Mouse (Mus musculus): ENCODE data around the gene Babam2.

Babam2 gene

DNA sequence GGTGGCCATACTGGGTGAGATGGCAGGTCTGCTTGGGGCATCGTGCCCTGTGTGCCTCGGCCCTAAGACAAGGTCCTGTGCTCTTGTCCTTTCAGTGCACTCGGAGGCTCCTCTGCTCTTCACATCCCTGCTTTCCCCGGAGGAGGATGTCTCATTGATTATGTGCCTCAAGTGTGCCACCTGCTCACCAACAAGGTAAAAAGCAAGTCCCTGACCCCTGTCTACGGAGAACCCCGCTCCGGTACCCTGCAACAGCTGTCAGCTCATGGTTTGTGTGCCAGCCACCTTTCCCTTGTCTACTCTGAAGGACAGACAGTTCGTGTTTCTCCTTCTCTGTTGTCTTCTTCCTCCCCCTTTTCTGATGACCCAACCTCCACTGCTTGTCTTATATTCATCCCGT is 303.8 kb downstream of the Babam2 start:
- DNase-seq = no peak

GRCm38 (mm10) chr5:32001771-32002170 is 304.3 kb downstream of the Babam2 start:
- no peak for DNase-seq

DNA sequence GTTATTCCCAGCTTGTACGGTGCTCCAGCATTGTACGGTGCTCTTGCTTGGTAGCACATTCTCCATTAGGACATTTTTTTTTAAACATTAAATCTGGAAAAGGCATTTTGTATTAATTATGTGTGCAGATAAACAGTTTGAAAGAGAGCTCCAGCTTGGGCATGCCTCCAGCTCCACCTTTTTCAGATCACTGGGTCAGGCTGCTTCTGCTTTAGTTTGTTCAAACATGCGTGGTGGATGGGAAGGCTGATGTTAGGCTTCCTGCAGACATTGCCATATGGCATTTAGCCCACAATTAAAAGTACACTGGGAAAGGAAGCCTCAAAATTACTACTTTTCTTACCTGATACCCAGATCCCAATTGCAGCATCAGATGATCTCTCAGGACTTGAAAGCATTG is 310.9 kb downstream of the Babam2 start:
- no peak for DNase-seq

- DNase-seq = no peak
Measured at GRCm38 (mm10) chr5:32010056-32010455, 312.6 kb downstream of the Babam2 start.

GRCm38 (mm10) chr5:32013053-32013452 is 315.6 kb downstream of the Babam2 start:
- no peak for DNase-seq

DNA sequence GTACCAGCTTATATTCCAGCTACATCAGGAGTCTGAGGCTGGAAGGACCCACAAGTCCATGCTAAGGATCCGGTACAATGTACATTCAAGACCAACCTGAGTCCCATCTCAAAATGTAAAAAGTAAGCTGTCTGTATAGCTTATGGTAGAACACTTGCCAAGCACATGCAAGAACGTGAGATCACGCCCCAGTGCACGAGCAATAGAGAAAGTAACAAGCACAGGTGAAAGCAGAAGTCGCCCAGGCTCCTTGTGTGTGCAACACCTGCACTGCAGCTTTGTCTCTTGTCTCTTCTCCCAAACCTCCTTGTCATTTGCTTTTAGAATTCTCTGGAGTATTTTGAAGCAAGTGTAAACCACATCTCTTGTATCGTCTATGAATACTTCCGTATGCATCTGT is 317.3 kb downstream of the Babam2 start:
- no peak for DNase-seq

- DNase-seq = no peak
Measured at GRCm38 (mm10) chr5:32015949-32016478, 318.5 kb downstream of the Babam2 start.

GRCm38 (mm10) chr5:32017686-32018085 is 320.2 kb downstream of the Babam2 start:
- no peak for DNase-seq

- no peak for DNase-seq
Measured at GRCm38 (mm10) chr5:32018276-32018675, 320.8 kb downstream of the Babam2 start.

- no peak for DNase-seq
Measured at GRCm38 (mm10) chr5:32029834-32030433, 332.4 kb downstream of the Babam2 start.

DNA sequence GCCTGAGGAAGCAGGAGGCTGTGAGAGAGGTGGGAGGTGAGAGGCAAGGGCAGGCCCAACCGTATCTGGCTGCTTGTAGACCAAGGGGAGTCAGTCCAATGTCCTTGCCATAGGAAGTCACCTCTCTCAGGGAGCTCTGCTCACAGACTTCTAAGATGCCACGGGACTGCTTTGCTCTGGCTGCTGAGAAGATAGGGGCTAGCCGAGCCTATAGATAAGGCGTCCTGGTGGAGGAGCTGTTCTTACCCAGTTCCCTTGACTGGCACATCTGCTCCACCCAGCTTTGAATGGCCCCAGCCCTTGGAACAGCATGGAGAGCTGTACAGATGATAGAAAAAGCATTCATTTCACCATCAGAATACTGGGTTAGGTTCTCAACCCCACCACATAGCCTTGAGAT is 335.7 kb downstream of the Babam2 start:
- DNase-seq = no peak

DNA sequence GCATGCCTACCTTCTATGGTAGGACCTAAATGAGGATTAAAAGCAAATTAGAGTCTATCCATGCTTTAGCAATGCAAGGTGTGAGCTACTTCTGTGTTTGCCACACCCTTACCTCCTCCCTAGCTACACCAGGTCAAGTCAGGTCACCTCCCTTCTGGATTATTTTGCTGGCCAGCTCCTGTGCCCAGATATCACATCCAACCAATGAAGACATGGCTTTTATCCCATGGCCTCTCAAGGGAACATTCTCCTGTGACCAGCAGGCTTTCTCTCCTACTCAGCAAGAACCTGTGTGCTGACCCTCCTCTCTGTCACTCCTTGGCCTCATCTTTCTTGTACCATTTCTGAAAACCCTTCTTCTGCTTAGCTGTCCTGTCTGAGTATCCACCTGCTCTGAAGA is 336.1 kb downstream of the Babam2 start:
- no peak for DNase-seq

GRCm38 (mm10) chr5:32034475-32035054 is 337.1 kb downstream of the Babam2 start:
- DNase-seq = no peak

DNA sequence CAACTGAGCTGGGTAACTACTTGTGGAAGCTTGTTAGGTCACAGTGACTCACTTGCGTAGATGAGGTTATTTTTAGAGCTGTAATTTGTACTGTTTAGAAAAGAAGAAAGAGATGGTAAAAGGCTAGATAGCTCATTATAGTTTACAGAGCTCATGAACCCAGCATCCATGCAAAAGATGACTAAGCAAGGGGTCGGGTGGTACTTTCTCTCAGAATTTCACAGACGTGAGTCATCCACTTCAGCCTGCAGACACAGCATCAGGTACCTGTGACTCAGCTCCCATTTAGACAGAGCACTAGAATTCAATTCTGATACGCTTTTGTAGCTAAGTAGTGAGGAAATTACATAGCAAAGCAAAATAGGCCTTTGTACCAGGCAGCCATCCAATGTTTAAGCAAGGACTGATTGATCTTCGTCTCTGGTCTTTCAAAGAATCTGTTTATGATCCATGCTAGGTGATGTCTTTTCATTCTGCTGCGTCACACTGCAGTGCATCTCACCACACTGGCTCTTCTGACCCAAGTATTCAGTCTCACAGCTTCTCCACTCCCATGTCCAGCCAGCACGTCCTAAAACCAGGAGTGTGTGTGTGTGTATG is 338.3 kb downstream of the Babam2 start:
- DNase-seq = no peak

GRCm38 (mm10) chr5:32036896-32037295 is 339.4 kb downstream of the Babam2 start:
- DNase-seq = no peak

DNA sequence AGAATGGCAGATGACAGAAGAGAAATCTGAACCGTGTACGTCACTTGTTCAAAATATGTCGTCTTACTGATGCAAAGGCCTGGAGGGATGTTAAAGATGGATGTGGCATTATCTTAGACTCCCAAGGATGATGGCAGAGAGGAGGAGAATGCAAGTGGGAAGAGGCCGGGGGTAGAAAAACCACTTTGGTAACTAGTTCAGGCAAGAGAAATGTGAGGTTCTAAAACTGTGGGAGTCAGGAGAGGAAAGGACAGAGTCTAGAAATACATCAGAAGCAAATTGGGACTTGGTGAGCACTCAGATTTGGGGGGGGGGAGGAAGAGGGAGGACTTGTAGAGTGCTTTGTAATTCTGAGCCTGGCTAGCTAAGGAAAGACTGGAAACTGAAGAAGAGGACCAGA is 340.1 kb downstream of the Babam2 start:
- DNase-seq = no peak

DNA sequence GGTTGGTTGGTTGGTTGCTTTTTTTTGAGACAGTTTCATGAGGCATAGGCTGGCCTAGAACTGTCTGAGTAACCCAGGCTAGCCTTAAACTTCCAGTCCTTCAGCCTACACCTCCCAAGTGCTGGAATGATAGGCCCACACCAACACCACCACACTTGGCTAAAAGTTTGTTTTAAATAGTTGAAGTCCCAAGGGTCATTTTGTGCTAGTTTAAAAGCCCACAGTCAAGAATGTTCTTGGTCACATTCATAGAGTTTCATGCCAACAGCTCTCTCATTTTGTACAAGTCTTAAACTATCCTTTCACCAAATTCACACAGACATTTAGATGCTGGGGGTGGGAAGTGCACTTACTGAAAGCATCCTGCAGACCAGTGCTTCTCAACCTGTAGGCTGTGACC is 341.5 kb downstream of the Babam2 start:
- DNase-seq = no peak

GRCm38 (mm10) chr5:32039511-32039910 is 342.0 kb downstream of the Babam2 start:
- no peak for DNase-seq

DNA sequence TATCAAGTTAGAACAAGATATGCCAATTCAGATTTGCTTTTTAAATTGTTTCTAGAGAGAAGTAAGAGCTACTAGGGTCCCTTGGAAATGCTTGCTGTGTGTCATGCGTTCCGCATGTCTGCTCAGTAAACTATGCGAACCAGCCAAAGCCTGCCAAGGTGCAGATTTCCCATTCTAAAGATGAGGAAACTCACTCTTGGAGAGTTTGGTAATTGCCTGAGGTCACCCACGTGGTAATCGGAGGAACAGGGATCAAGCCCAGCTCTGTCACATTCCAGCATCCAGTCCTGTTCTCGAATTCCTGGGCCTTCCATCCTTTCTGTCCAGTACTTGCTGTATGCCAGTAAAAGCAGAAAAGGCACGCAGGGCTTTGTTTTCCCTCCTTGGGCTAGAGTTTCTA is 345.7 kb downstream of the Babam2 start:
- DNase-seq = no peak

- DNase-seq = no peak
Measured at GRCm38 (mm10) chr5:32043996-32044395, 346.5 kb downstream of the Babam2 start.

GRCm38 (mm10) chr5:32051899-32052298 is 354.4 kb downstream of the Babam2 start:
- DNase-seq = no peak

DNA sequence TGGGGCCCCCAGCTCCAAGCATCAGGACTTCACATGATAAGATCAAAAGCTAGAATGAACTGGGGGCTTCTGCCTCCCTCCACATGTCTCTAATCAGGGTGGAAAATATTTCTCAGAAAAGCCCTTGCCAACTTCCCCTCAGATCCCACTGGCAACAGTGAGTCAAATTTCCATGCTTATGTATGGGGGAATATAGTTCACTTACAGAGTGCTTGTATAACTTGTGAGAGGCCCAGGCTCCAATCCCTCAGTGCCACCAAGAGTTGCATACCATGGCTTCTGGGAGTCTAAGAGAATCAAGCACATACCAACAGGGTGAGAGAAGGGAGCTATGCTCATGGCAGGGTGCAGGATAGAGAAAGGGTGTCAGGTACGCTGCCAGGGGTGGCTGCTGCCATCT is 355.0 kb downstream of the Babam2 start:
- DNase-seq = no peak

DNA sequence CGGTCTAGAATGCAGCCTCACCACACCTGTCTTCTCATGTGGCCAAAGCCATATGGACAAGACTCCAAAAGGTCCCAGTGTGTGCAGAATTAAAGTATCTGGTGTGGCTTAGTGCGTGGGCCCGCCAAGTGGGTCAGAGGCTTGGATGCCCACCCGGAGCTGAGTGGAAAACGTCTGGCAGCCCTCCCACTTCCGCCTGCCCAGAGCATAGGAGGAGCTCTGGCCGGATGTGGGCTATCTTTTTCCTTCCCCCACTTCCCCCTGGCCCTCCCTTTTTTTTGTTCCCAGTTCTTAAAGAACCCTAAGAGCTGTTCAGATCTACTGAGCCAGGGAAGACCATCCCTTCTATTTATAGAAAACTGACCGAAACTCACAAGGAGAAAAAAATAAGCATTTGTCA is 356.0 kb downstream of the Babam2 start:
- DNase-seq = no peak

GRCm38 (mm10) chr5:32055676-32056075 is 358.2 kb downstream of the Babam2 start:
- DNase-seq = no peak

- DNase-seq = no peak
Measured at GRCm38 (mm10) chr5:32056126-32056525, 358.6 kb downstream of the Babam2 start.

Data from thymus, adult 18-20 months (tissue).